Mouse (Mus musculus): Measurements from ENCODE around the gene C1qa.

Gene C1qa

GRCm38 (mm10) chr4:136904767-136905539 lies 6.3 kb upstream of the C1qa start:
- no peak for DNase-seq (ENCODE audit: low read depth, low spot score)

- DNase-seq (ENCODE audit: low read depth, low spot score) = no peak
Measured at GRCm38 (mm10) chr4:136899154-136899553, 551 bp upstream of the C1qa start.

DNA sequence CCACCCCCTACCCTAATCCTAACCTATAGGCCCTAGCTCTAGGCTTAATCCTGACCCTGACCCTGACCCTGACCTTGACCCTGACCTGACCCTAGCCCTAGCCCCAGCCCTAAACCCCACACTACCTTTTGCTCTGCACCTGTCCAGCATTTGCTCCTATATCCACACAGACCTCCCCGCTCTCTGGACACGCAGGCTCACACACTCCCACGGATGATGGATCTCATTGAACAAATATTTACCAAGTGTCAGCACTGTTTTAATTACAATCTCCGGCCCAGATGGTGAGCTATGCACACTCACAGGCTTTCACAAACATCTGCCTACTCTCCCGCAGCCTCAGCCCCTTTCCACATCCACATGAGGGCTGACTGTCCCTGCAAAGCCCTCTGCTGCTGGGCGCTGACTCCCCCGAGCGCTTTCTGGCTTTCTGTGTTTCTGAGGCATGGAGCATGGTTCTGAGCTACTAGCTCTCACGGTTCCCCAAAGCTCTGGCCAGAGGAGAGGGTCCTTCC lies 462 bp downstream of the C1qa start:
- DNase-seq (ENCODE audit: low read depth, low spot score) = no peak

DNA sequence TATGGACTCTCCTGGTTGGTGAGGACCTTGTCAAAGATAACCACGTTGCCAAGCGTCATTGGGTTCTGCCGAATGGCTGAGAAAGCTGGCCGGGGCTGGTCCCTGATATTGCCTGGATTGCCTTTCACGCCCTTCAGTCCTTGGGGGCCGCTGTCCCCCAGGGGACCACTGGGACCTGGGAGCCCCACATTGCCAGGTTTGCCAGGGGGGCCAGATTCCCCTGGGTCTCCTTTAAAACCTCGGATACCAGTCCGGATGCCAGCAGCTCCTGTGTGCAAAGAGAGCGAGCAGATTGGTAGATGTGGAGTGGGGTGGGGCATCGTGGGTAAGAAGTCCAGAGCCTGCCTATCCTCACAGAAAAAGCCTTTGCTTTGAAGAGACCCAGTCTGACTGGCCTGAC lies 2.1 kb downstream of the C1qa start:
- no peak for DNase-seq (ENCODE audit: low read depth, low spot score)

GRCm38 (mm10) chr4:136895861-136896260 lies 2.7 kb downstream of the C1qa start:
- DNase-seq (ENCODE audit: low read depth, low spot score) = no peak

DNA sequence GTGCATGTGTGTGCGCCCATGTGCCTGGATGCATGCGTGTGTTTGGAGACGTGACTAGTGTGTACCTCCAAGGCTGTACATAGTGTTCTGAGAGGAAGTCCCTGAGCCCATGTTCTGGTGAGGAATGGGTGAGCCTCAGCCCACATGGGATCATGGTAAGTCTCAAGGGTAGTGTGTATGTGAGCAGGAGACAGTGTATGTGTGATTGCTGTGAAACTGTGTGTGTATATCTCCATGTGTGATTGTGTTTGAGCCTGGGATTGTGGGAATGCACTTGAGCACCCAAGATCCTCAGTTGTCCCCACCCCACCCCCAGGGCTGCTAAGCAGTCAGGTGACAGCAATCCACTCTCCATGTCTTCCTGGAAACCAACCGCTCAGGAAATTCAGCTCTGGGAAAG lies 3.8 kb downstream of the C1qa start:
- DNase-seq (ENCODE audit: low read depth, low spot score) = no peak

- no peak for DNase-seq (ENCODE audit: low read depth, low spot score)
Measured at GRCm38 (mm10) chr4:136893691-136894543, 4.7 kb downstream of the C1qa start.

- DNase-seq (ENCODE audit: low read depth, low spot score) = no peak
Measured at GRCm38 (mm10) chr4:136892811-136893210, 5.8 kb downstream of the C1qa start, which contains the start of gene C1qc. C1qc (minus strand) TSS chr4:136893065.

GRCm38 (mm10) chr4:136892371-136892770 lies 6.2 kb downstream of the C1qa start:
- DNase-seq (ENCODE audit: low read depth, low spot score) = no peak

- DNase-seq (ENCODE audit: low read depth, low spot score) = no peak
Measured at GRCm38 (mm10) chr4:136891115-136891514, 7.5 kb downstream of the C1qa start.

DNA sequence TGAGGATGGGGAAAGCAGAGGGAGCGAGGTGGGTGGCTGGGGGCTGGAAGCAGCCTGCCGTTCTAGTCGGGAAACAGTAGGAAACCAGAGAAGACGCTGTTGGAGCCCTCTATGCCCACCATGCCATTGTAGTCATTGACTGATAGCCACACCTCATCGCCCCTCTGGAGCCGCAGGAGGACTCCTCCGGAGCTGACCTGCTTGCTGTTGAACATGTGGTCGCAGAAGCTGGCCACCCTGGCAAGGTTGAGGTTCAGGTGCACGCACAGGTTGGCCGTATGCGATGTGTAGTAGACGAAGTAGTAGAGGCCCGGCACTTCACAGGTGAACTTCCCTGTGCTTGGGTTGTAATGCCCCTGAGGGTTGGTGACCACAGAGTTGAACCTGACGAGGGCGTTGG lies 8.6 kb downstream of the C1qa start:
- no peak for DNase-seq (ENCODE audit: low read depth, low spot score)

DNA sequence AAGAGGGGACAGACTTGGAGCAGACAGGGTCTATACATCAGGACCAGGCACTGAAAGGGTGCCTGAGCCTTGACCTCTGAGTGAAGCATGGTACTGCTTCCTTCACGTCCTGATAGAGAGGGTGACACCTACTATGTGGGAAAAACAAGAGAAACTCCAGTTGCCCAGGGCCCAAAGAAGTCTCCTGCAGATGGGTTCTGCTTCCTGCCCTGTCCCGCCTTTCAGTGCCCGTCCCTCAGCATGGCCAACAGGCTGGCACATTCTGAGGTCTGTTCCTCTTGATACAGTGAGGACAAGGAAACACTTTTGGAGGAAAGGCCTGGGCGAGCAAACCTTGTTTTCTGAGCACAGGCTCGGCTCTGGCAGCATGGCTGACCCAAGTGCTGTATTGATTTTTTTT lies 10.9 kb downstream of the C1qa start:
- no peak for DNase-seq (ENCODE audit: low read depth, low spot score)

DNA sequence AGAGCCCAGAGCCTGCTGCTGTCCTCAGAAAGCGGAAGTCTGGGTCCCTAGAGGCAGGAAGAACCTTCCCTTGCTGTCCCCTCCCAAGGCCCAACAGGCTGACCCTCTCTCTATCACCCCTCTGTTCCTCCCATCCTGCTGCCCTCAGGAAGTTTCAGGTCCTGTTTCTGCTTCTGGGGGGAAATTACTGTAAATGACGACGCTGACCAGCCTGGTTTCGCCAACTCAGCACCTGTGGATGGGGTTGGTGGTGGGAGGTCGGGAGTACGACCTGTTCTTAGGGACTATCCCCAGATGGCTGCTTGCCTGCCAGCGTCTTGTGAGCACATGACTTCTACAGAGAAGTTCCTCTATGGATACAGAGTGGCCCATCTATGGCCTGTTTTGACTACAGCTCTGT lies 12.5 kb downstream of the C1qa start, which contains the start of gene C1qb:
C1qb (minus strand) TSS at position 87 of the 400 bp plus-strand sequence.
- DNase-seq (ENCODE audit: low read depth, low spot score) = no peak

- no peak for DNase-seq (ENCODE audit: low read depth, low spot score)
Measured at GRCm38 (mm10) chr4:136878601-136879000, 20.0 kb downstream of the C1qa start.

DNA sequence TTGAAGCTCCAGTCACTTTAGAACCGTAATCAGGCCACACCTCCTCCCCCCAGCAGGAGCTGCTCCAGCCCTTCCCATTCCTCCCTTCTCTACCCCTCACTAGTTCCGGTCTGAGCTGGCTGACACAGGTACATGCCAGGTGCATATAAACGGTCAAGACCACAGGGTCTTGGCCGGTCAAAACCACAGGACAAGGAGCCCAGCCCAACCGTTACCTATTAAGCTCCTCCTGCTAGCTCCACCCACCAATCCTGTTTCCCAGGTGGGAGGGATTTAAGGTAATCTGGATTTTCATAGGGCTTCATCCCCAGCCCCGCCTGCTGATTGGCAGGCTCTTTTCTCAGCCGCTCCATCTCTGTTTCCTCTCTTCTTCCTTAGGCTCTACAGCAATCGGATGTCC lies 20.4 kb downstream of the C1qa start:
- DNase-seq (ENCODE audit: low read depth, low spot score) = no peak

DNA sequence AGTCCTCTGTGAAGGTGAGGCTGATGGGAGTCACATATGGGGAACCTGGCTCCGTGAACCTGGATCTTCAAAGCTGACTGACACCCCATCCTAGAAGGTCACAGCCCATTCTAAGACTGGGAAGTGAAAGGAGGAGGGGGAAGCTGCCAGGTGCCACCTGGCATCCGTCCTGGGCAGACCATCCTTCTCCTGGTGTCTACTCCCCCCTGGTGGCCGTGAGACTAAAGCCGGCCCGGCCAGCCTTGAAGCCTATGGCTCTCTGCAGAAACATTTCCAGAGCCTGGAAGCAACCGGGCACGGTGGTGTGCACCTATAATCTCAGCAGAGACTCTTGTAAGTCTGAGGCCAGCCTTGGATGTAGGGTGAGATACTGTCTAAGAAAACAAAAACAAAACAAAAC lies 21.6 kb downstream of the C1qa start:
- DNase-seq (ENCODE audit: low read depth, low spot score) = no peak

DNA sequence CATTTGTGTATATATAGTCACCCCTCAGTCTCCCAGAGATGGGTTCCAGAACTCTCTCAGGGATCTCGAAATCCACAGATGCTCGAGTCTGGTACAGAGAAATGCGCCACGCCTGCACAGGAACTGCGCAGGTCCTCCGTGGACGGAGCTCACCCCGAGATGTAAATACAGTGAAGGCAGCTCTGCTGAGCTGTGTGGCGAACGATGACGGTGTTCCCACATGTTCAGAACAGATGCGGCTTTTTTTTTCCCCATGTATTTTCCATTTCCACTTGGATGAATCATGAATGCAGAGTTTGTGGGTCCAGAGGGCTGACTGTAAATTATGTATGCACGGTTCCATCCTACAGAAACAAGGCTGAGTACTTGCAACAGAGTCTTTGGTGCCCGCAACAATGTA lies 23.6 kb downstream of the C1qa start:
- DNase-seq (ENCODE audit: low read depth, low spot score) = no peak

DNA sequence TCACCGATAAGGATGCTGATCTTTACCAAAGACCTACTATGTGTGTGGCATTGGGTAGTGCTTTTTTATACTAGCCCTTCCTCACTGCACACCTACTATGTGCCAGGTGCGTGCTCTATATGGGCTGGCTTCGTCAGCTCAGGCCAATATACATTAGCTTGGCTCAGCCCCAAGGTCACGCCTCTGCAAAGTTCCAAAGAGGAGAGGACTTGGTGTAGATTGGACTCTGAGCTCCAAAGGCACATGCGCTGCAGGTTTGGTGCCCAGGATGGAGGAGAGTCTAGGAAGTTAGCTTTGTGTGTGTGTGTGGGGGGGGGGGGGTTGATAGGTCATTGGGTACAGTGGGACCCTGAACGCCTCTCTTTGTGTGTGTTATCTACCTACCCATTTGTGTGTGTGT lies 30.2 kb downstream of the C1qa start:
- no peak for DNase-seq (ENCODE audit: low read depth, low spot score)

DNA sequence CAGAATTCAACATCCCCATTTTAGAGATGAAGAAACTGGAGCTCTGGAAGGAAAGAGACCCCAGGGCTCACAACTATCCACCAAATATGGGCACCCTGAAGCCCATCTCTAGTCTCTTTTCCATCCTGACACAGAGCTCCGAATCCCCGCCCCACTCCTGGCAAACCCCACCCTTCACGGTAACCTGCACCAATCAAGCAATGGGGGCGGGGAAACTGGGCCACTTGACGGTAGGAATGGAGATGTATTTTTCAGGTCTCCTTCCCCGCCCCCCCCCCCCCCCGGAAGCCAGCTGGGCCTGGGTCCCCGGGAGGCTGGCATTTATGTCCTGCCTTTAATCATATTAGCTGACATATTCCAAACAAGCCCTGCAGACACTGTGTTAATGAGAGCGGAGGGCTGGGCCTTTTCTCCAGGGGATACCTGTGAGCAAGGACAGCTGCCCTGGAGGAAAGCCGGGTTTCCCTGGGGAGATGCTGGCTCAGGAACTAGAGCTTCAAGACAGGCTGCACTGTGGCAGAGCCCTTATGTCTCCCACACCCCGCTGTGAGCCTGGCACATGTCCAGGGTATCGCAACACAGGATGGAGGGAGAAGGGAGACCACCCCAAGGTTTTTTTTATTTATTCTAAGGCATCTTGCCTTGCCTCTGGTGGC lies 30.8 kb downstream of the C1qa start:
- no peak for DNase-seq (ENCODE audit: low read depth, low spot score)

GRCm38 (mm10) chr4:136865531-136865930 lies 33.1 kb downstream of the C1qa start:
- DNase-seq (ENCODE audit: low read depth, low spot score) = no peak

- no peak for DNase-seq (ENCODE audit: low read depth, low spot score)
Measured at GRCm38 (mm10) chr4:136864751-136865470, 33.7 kb downstream of the C1qa start.
